In the genomic region with DNA sequence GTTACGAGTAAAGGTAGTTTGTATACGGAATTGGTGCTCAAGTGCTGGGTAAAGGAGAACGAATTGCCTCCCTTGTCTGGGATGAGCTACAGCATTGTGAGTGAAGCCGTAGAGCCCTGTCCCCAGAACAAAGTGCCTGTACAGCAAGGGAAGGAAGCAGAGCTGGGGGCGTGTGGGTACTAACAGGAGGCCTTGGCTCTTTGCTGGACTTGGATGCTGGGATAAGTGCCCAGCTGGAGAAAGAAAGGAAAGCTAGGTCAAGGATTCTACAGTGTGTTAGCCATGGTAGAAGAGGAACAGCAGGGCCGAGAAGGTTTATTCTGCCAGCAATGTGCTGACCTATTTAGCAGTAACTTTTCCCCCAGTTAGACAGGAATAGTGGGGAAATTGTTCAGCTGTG, we compare ENCODE assay signal across 16 mouse cellular contexts. TPM values are rescaled to one million over a fixed set of nuclear protein-coding genes. Genes with fewer than 3 reads are reported as not detected.
DNase-seq lines count a peak whose midpoint lies in the region; ATAC-seq and TF ChIP-seq lines count a peak whose summit lies in the region.
"Had no signal": no experiment of that assay in that cellular context is flagged by ENCODE, and none has a peak within 500 bp of the region (broad histone marks: within the 10 kb centered on the region; RNA-seq: fewer than 3 reads in every experiment).

No protein-coding gene starts in this region.

- no peak for TF ChIP-seq CTCF in stomach, postnatal 0 days (IDR thresholded peaks at IDR 0.05; ENCODE audit: low read depth)

- no peaks in the 10 kb centered on the region for H3K36me3 ChIP-seq in stomach, embryonic 14.5 days (ENCODE audit: control insufficient read depth, insufficient read depth, low read length)
- no peaks in the 10 kb centered on the region for H3K36me3 ChIP-seq in stomach, postnatal 0 days (ENCODE audit: control insufficient read depth, insufficient read depth, low read length)
- H3K36me3 ChIP-seq: heart, embryonic 13.5 days; hindbrain, embryonic 15.5 days had no signal

- no peak overlapping the region for H3K4me3 ChIP-seq in stomach, embryonic 14.5 days (ENCODE audit: low read depth, low read length)
- no peak overlapping the region for H3K4me3 ChIP-seq in stomach, postnatal 0 days (ENCODE audit: low read depth, low read length)
- H3K4me3 ChIP-seq: gastrocnemius, adult 2 months; heart, embryonic 13.5 days; hindbrain, embryonic 15.5 days had no signal

- peak; percentile 67 for ATAC-seq in frontal cortex, adult (ENCODE audit: low TSS enrichment)
- no peak for ATAC-seq in stomach, embryonic 14.5 days (ENCODE audit: insufficient number of reproducible peaks, insufficient read depth, low FRiP score, low read depth)
- ATAC-seq in stomach, postnatal 0 days (ENCODE audit: low FRiP score, low TSS enrichment): no peak

- no peaks in the 10 kb centered on the region for H3K9me3 ChIP-seq in stomach, embryonic 14.5 days (ENCODE audit: control insufficient read depth, low read depth, low read length)
- 0 out of 2 replicates have a peak, but pooled peaks cover 3% of the 10 kb centered on the region for H3K9me3 ChIP-seq in stomach, postnatal 0 days (ENCODE audit: control insufficient read depth, low read length)
- H3K9me3 ChIP-seq: hindbrain, embryonic 15.5 days had no signal

- WGBS in stomach, embryonic 14.5 days: 78% methylated on average over 6 of the region's 6 CpGs
- WGBS in stomach, postnatal 0 days: 82% methylated on average over 6 of the region's 6 CpGs

- H3K4me1 ChIP-seq in stomach, embryonic 14.5 days (ENCODE audit: control insufficient read depth, insufficient read depth, low read length): no peaks in the 10 kb centered on the region
- no peaks in the 10 kb centered on the region for H3K4me1 ChIP-seq in stomach, postnatal 0 days (replicated peaks; ENCODE audit: control insufficient read depth, insufficient read depth)
- H3K4me1 ChIP-seq: hindbrain, embryonic 15.5 days had no signal

- no peak overlapping the region for H3K4me2 ChIP-seq in stomach, embryonic 14.5 days (replicated peaks; ENCODE audit: low read depth, low read length)
- no peak overlapping the region for H3K4me2 ChIP-seq in stomach, postnatal 0 days (replicated peaks; ENCODE audit: low read depth)
- H3K4me2 ChIP-seq: heart, embryonic 13.5 days; hindbrain, embryonic 15.5 days had no signal

- no peak for TF ChIP-seq EP300 in stomach, postnatal 0 days (optimal IDR thresholded peaks at IDR 0.05)

- no peak overlapping the region for H3K27ac ChIP-seq in stomach, embryonic 14.5 days (ENCODE audit: low read length)
- H3K27ac ChIP-seq in stomach, postnatal 0 days (replicated peaks): no peak overlapping the region
- H3K27ac ChIP-seq: gastrocnemius, adult 2 months; heart, embryonic 13.5 days; hindbrain, embryonic 15.5 days; kidney, postnatal 0 days; liver, embryonic 14.5 days had no signal

- 0 out of 2 replicates have a peak overlapping the region, but pooled peaks have one; percentile 14 for H3K9ac ChIP-seq in stomach, embryonic 14.5 days (replicated peaks; ENCODE audit: low read depth, low read length)
- H3K9ac ChIP-seq in stomach, postnatal 0 days (ENCODE audit: low read length): no peak overlapping the region
- H3K9ac ChIP-seq: heart, embryonic 13.5 days; hindbrain, embryonic 15.5 days; liver, embryonic 14.5 days had no signal

- no peaks in the 10 kb centered on the region for H3K27me3 ChIP-seq in stomach, embryonic 14.5 days (ENCODE audit: control insufficient read depth, insufficient read depth, low read length)
- no peaks in the 10 kb centered on the region for H3K27me3 ChIP-seq in stomach, postnatal 0 days (ENCODE audit: control insufficient read depth, insufficient read depth, low read length)
- H3K27me3 ChIP-seq: heart, embryonic 13.5 days; hindbrain, embryonic 15.5 days had no signal

- no peak for DNase-seq in frontal cortex, postnatal 25 days (ENCODE audit: low spot score in 2 of 2)
- no peak for DNase-seq in stomach, postnatal 0 days (ENCODE audit: low spot score)
- peak; percentile 38 to 58 for DNase-seq in frontal cortex, adult 2 months (ENCODE audit: extremely low spot score in 1 of 2, low spot score in 1 of 2)
- no peak for DNase-seq in urinary bladder, postnatal 10 days (ENCODE audit: low spot score)
- no peak for DNase-seq in thymus, postnatal 25 days
- no peak for DNase-seq in heart, postnatal 14 days
- DNase-seq: gastrocnemius, adult 2 months; lung, postnatal 4 days; midbrain, embryonic 14.5 days; thymus, adult 18-20 months had no signal

- intact Hi-C loops in heart, postnatal 14 days (cut with DNase I): no loop called here

RNA-seq across cellular contexts. Expression of a gene that starts 9.3 kb away (rescaled TPM):
- 38.2 and 41.5 TPM in 2 replicates for polyA plus RNA-seq in stomach, embryonic 14.5 days (2014; fragmentation: Nextera tagmentation; extraction: Ambion mirVana)
- polyA plus RNA-seq in stomach, postnatal 0 days (2015; fragmentation: Nextera tagmentation; extraction: Ambion mirVana): 9.1 and 9.9 TPM in 2 replicates
- polyA plus RNA-seq in frontal cortex, adult 2 months (2012; rRNA removed): 221 and 222 TPM in 2 replicates
- total RNA-seq in heart, postnatal 14 days (2021): 100 to 1,000 TPM in 1 of 2 experiments, 10 to 100 TPM in 1; 91.8 to 102 TPM

Comparison
In these comparisons a context has a peak if more than half of its experiments do, and no peak if none do; other contexts are left out.
1. DNase-seq: peak in frontal cortex, adult 2 months (2 of 2); none in frontal cortex, postnatal 25 days (0 of 2), stomach, postnatal 0 days (single experiment), urinary bladder, postnatal 10 days (single experiment), thymus, postnatal 25 days (single experiment) and heart, postnatal 14 days (0 of 2).